Mouse (Mus musculus): ENCODE data around the gene Hes7. TPM values are rescaled to one million over a fixed set of nuclear protein-coding genes. Genes with fewer than 3 reads are reported as not detected.

Hes7 gene
- polyA plus RNA-seq, 1 experiment = not detected

DNA sequence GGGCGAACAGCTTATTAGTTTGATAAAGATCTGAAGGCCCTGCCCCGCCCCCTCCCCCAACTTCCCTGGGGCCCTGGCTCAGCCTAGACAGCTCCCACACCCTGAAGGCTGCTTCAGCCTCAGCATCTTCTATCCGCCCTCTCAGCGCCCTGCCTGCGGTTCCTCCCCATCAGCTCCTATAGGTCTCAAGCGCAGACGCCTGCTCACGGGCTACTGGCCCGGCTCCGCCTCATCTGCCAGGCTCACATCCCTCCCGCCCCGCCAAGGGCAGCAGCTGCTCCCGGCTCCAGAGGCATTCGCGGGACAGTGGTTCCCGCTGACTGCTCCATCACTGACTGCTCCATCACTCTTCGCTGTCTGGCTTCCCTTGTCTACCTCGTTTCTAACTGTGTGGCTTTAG lies 36.6 kb downstream of the Hes7 start, which contains the start of gene Alox12b:
Alox12b (plus strand) TSS at position 190 of the 400 bp plus-strand sequence.
- H3K27ac ChIP-seq (ENCODE audit: insufficient read depth, low read length) = no peak within 1 kb of the TSS
- no peak within 1 kb of the TSS for H3K9ac ChIP-seq (ENCODE audit: low read depth, poor library complexity, severe bottlenecking)
- no peaks in the 10 kb centered on the region for H3K36me3 ChIP-seq (ENCODE audit: control insufficient read depth, insufficient read depth, low read length, poor library complexity, severe bottlenecking)
- no peaks in the 10 kb centered on the region for H3K27me3 ChIP-seq (ENCODE audit: control insufficient read depth, insufficient read depth, low read length, poor library complexity, severe bottlenecking)
- H3K4me1 ChIP-seq (ENCODE audit: control insufficient read depth, insufficient read depth, low read length) = no peaks in the 10 kb centered on the region
- TF ChIP-seq POLR2A (IDR thresholded peaks at IDR 0.05; ENCODE audit: insufficient read depth, low read length) = no peak
- TF ChIP-seq EP300 (IDR thresholded peaks at IDR 0.05; ENCODE audit: insufficient read depth, low read depth, low read length) = no peak
- no peak for TF ChIP-seq CTCF (IDR thresholded peaks at IDR 0.05; ENCODE audit: low read depth, low read length)
- H3K4me3 ChIP-seq (ENCODE audit: low read depth, low read length) = peak within 1 kb of the TSS; percentile 6
- H3K9me3 ChIP-seq (replicated peaks; ENCODE audit: control insufficient read depth, insufficient read depth, low read length, poor library complexity, severe bottlenecking) = no peaks in the 10 kb centered on the region

DNA sequence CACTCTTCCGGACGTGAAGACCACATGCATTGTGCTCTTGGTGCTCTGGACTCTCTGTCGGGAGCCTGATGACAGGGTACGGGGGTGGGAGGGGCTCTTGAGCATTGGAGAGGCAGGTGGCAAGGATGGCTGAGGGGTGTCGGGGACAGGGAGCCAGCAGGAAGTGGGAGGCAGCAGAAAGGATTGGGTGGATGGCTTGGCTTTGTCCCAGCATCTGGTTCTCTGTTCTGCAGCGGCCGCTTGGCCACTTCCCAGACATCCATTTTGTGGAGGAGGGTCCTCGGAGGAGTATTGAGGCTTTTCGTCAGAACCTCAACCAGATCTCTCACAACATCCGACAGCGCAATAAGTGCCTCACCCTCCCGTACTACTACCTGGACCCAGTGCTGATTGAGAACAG lies 49.1 kb downstream of the Hes7 start:
- no peaks in the 10 kb centered on the region for H3K9me3 ChIP-seq (replicated peaks; ENCODE audit: control insufficient read depth, insufficient read depth, low read length, poor library complexity, severe bottlenecking)
- H3K27me3 ChIP-seq (ENCODE audit: control insufficient read depth, insufficient read depth, low read length, poor library complexity, severe bottlenecking) = no peaks in the 10 kb centered on the region
- H3K4me1 ChIP-seq (ENCODE audit: control insufficient read depth, insufficient read depth, low read length) = no peaks in the 10 kb centered on the region
- no peak for TF ChIP-seq CTCF (IDR thresholded peaks at IDR 0.05; ENCODE audit: low read depth, low read length)
- no peak for TF ChIP-seq EP300 (IDR thresholded peaks at IDR 0.05; ENCODE audit: insufficient read depth, low read depth, low read length)
- no peak for TF ChIP-seq POLR2A (IDR thresholded peaks at IDR 0.05; ENCODE audit: insufficient read depth, low read length)
- H3K4me3 ChIP-seq (ENCODE audit: low read depth, low read length) = no peak overlapping the region
- no peak overlapping the region for H3K27ac ChIP-seq (ENCODE audit: insufficient read depth, low read length)
- no peak overlapping the region for H3K9ac ChIP-seq (ENCODE audit: low read depth, poor library complexity, severe bottlenecking)
- no peaks in the 10 kb centered on the region for H3K36me3 ChIP-seq (ENCODE audit: control insufficient read depth, insufficient read depth, low read length, poor library complexity, severe bottlenecking)

DNA sequence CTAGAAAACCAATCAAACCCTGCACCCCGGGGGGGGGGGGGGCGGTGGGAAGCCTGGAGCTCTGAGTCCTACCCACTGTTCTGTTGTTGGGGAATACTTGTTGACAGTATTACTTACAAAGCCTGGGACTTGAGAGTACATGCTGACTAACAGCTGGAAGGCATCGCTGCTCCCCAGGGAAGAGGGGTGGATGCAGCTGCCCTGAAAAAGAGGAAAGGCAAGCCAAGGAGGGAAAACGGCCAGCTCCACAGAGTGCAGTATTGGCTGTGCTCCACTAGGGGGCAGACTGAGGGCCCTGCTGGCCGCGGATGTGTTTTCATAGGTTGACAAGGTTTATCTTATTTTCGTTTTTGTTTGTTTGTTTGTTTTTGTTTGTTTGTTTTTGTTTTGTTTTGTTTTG lies 51.4 kb downstream of the Hes7 start:
- TF ChIP-seq CTCF (IDR thresholded peaks at IDR 0.05; ENCODE audit: low read depth, low read length) = peak; percentile 89
- TF ChIP-seq POLR2A (IDR thresholded peaks at IDR 0.05; ENCODE audit: insufficient read depth, low read length) = no peak
- no peaks in the 10 kb centered on the region for H3K4me1 ChIP-seq (ENCODE audit: control insufficient read depth, insufficient read depth, low read length)
- no peak overlapping the region for H3K4me3 ChIP-seq (ENCODE audit: low read depth, low read length)
- H3K36me3 ChIP-seq (ENCODE audit: control insufficient read depth, insufficient read depth, low read length, poor library complexity, severe bottlenecking) = no peaks in the 10 kb centered on the region
- H3K9me3 ChIP-seq (replicated peaks; ENCODE audit: control insufficient read depth, insufficient read depth, low read length, poor library complexity, severe bottlenecking) = no peaks in the 10 kb centered on the region
- no peak overlapping the region for H3K27ac ChIP-seq (ENCODE audit: insufficient read depth, low read length)
- no peaks in the 10 kb centered on the region for H3K27me3 ChIP-seq (ENCODE audit: control insufficient read depth, insufficient read depth, low read length, poor library complexity, severe bottlenecking)
- no peak overlapping the region for H3K9ac ChIP-seq (ENCODE audit: low read depth, poor library complexity, severe bottlenecking)

DNA sequence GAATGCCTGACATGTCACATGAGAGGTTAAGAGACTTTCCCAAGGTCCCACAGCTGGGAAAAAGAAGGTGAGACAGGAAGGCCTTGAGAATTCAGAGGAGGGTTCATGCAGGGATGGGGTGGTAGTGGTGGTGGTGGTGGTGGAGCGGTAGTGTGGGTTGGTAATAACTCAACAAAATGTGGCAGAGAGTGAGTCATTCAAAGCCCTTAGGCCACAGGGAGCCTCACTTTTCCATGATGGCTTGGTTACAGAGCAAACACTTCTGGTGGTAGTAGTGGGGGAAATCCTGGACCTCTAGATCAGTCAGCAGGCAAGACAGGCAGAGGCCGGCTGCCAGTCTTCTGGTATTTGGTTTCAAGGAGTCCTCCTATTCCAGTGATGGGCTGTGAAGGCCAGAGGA lies 52.4 kb downstream of the Hes7 start:
- no peaks in the 10 kb centered on the region for H3K36me3 ChIP-seq (ENCODE audit: control insufficient read depth, insufficient read depth, low read length, poor library complexity, severe bottlenecking)
- H3K4me1 ChIP-seq (ENCODE audit: control insufficient read depth, insufficient read depth, low read length) = no peaks in the 10 kb centered on the region
- H3K27ac ChIP-seq (ENCODE audit: insufficient read depth, low read length) = no peak overlapping the region
- H3K27me3 ChIP-seq (ENCODE audit: control insufficient read depth, insufficient read depth, low read length, poor library complexity, severe bottlenecking) = no peaks in the 10 kb centered on the region
- H3K9ac ChIP-seq (ENCODE audit: low read depth, poor library complexity, severe bottlenecking) = no peak overlapping the region
- no peaks in the 10 kb centered on the region for H3K9me3 ChIP-seq (replicated peaks; ENCODE audit: control insufficient read depth, insufficient read depth, low read length, poor library complexity, severe bottlenecking)
- TF ChIP-seq CTCF (IDR thresholded peaks at IDR 0.05; ENCODE audit: low read depth, low read length) (no peak), EP300 (IDR thresholded peaks at IDR 0.05; ENCODE audit: insufficient read depth, low read depth, low read length) (no peak), POLR2A (IDR thresholded peaks at IDR 0.05; ENCODE audit: insufficient read depth, low read length) (no peak)
- H3K4me3 ChIP-seq (ENCODE audit: low read depth, low read length) = no peak overlapping the region

Other genes with a start within 250 kb of the Hes7 start
- gene Ndel1, start 248.5 kb upstream of the Hes7 start, polyA plus RNA-seq (2011; ENCODE audit: insufficient read depth, insufficient read length, low read depth, missing spikeins) = 59.3 and 71.7 TPM in 2 replicates
- not detected in 2 replicates for gene Rnf222, start 231.9 kb upstream of the Hes7 start, polyA plus RNA-seq (2011; ENCODE audit: insufficient read depth, insufficient read length, low read depth, missing spikeins)
- gene Rpl26, start 218.8 kb upstream of the Hes7 start, polyA plus RNA-seq (2011; ENCODE audit: insufficient read depth, insufficient read length, low read depth, missing spikeins) = 4,511 and 5,371 TPM in 2 replicates
- not detected in 2 replicates for gene Odf4, start 193.3 kb upstream of the Hes7 start, polyA plus RNA-seq (2011; ENCODE audit: insufficient read depth, insufficient read length, low read depth, missing spikeins)
- 2.6 and 3.7 TPM in 2 replicates for gene Arhgef15, start 162.9 kb upstream of the Hes7 start, polyA plus RNA-seq (2011; ENCODE audit: insufficient read depth, insufficient read length, low read depth, missing spikeins)
- 3.4 and 4.6 TPM in 2 replicates for gene Slc25a35, start 152.3 kb upstream of the Hes7 start, polyA plus RNA-seq (2011; ENCODE audit: insufficient read depth, insufficient read length, low read depth, missing spikeins)
- gene Rangrf, start 145.2 kb upstream of the Hes7 start, polyA plus RNA-seq (2011; ENCODE audit: insufficient read depth, insufficient read length, low read depth, missing spikeins) = 70.3 and 98.6 TPM in 2 replicates
- 79.6 and 85.3 TPM in 2 replicates for gene Pfas, start 111.9 kb upstream of the Hes7 start, polyA plus RNA-seq (2011; ENCODE audit: insufficient read depth, insufficient read length, low read depth, missing spikeins)
- gene Ctc1, start 104.5 kb upstream of the Hes7 start, polyA plus RNA-seq (2011; ENCODE audit: insufficient read depth, insufficient read length, low read depth, missing spikeins) = 164 and 169 TPM in 2 replicates
- gene Aurkb, start 74.8 kb upstream of the Hes7 start, polyA plus RNA-seq (2011; ENCODE audit: insufficient read depth, insufficient read length, low read depth, missing spikeins) = 108 and 121 TPM in 2 replicates
- 4.0 and 7.0 TPM in 2 replicates for gene Borcs6, start 60.7 kb upstream of the Hes7 start, polyA plus RNA-seq (2011; ENCODE audit: insufficient read depth, insufficient read length, low read depth, missing spikeins)
- gene Tmem107, start 49.6 kb upstream of the Hes7 start, polyA plus RNA-seq (2011; ENCODE audit: insufficient read depth, insufficient read length, low read depth, missing spikeins) = 17.1 and 24.7 TPM in 2 replicates
- gene Vamp2, start 31.9 kb upstream of the Hes7 start, polyA plus RNA-seq (2011; ENCODE audit: insufficient read depth, insufficient read length, low read depth, missing spikeins) = 39.5 and 41.6 TPM in 2 replicates
- gene Per1, start 25.2 kb upstream of the Hes7 start, polyA plus RNA-seq (2011; ENCODE audit: insufficient read depth, insufficient read length, low read depth, missing spikeins) = 25.0 and 29.3 TPM in 2 replicates
- gene 9130213A22Rik, start 2.2 kb downstream of the Hes7 start, polyA plus RNA-seq (2011; ENCODE audit: insufficient read depth, insufficient read length, low read depth, missing spikeins) = not detected in 2 replicates
- 1.7 and 2.0 TPM in 2 replicates for gene Aloxe3, start 5.5 kb downstream of the Hes7 start, polyA plus RNA-seq (2011; ENCODE audit: insufficient read depth, insufficient read length, low read depth, missing spikeins)
- 0.27 TPM in 1 of 2 replicates, not detected in the other for gene Alox12b, start 36.6 kb downstream of the Hes7 start, polyA plus RNA-seq (2011; ENCODE audit: insufficient read depth, insufficient read length, low read depth, missing spikeins)
- not detected in 2 replicates for gene Alox8, start 77.4 kb downstream of the Hes7 start, polyA plus RNA-seq (2011; ENCODE audit: insufficient read depth, insufficient read length, low read depth, missing spikeins)
- 0.11 TPM in 1 of 2 replicates, not detected in the other for gene Gucy2e, start 116.6 kb downstream of the Hes7 start, polyA plus RNA-seq (2011; ENCODE audit: insufficient read depth, insufficient read length, low read depth, missing spikeins)
- gene Cntrob, start 203.4 kb downstream of the Hes7 start, polyA plus RNA-seq (2011; ENCODE audit: insufficient read depth, insufficient read length, low read depth, missing spikeins) = 25.9 and 27.5 TPM in 2 replicates
- 89.1 and 96.0 TPM in 2 replicates for gene Trappc1, start 203.6 kb downstream of the Hes7 start, polyA plus RNA-seq (2011; ENCODE audit: insufficient read depth, insufficient read length, low read depth, missing spikeins)
- 2.5 and 3.4 TPM in 2 replicates for gene Kcnab3, start 205.9 kb downstream of the Hes7 start, polyA plus RNA-seq (2011; ENCODE audit: insufficient read depth, insufficient read length, low read depth, missing spikeins)
- 1.7 and 3.3 TPM in 2 replicates for gene Rnf227, start 220.1 kb downstream of the Hes7 start, polyA plus RNA-seq (2011; ENCODE audit: insufficient read depth, insufficient read length, low read depth, missing spikeins)
- gene Chd3, start 249.0 kb downstream of the Hes7 start, polyA plus RNA-seq (2011; ENCODE audit: insufficient read depth, insufficient read length, low read depth, missing spikeins) = 21.9 and 25.7 TPM in 2 replicates

Measured in ES-Bruce4 (cell line).